Mouse (Mus musculus) heart, postnatal 25 days (tissue): ENCODE results near the gene Acadvl. TPM values are rescaled to one million over a fixed set of nuclear protein-coding genes. Genes with fewer than 3 reads are reported as not detected.
A peak's percentile ranks its signal among the peaks of the same experiment; 100 is the strongest.

Experiments used
- DNase-seq: peaks from one replicate; pipeline ENCODE4 v3.0.0; 2022; ENCODE audit warnings: low spot score
- intact Hi-C: fragments of 180-260 bp; cut with DNase I; formaldehyde crosslinking; loops from one replicate; pipeline ENCODE4 v1.15.1; 2025
- total RNA-seq, 2 experiments: library from RNA; stranded (reverse); gene quantifications; 2 replicates each; pipeline ENCODE4 v1.2.3; 2021

The Acadvl gene
- total RNA-seq, 2 experiments from 2014 or later, result 1,206 to 1,290 TPM

DNA sequence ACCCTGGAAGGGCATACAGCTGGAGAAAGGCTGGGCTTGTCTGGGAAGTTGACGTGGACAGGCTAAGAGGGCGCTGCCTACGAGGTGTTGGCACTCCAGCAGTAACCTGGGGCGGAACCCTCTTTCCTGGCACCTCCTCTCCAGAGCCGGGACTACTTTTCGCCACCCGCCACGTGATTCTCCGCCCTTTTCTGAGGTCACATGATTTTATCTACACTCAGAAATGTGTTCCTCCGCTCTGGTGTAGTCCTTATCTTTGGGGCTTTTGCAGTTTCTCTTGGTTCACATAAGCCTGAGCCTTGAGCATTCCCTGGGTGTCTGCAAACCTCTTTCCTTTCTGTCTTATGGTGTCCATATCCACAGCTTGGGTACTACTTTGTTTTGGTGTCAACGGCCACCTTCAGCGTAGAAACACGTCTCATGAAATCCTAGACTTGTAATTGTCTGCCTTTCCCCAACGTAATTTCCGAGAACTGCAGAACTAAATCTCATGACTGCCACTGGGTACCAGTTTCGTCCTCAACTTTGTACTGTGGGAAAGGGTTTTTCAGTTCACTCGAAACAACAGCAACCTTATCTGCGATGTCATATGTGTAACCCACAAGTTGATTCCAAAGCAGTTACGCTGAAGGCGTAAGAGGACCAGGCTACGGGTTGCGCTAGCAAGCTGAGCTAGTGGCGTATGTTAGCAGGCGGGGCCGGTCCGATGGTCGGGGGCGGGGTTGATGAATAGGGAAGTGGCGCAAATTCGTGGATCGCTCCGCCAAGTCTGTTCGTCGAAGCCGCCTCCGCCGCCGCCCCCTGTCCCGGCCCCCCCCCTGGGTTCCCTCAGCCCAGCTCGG lies 24.1 kb downstream of the Acadvl start, which contains the start of gene Gabarap:
Gene Gabarap (plus strand): TSS at position 294 of the 842 bp plus-strand sequence.
- peak; percentile 93 for DNase-seq
- intact Hi-C loops, result loop anchor here (10.0 kb wide), 1 partner anchor 586 kb away; no protein-coding TSS in a partner anchor

DNA sequence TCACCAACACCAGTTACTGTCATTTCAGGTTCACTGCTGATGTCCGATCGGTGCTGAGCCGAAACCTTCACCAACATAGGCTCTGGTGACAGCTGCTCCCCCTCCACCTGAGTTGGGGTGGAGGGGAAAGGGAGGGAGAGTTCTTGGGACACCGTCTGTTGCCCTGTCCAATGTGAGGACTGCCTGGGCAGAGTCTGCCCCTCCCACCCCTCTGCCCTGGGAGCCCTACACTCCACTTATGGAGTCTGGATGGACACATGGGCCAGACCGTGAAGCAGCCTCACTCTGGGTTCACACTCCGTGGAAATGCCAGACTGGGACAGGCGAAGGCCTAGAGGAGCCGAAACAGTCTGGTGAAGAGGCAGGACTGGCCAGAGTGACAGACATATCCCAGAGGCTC lies 25.3 kb downstream of the Acadvl start:
- intact Hi-C loops, result loop anchor here (10.0 kb wide), 1 partner anchor 585 kb away; no protein-coding TSS in a partner anchor
- DNase-seq, result no peak

GRCm38 (mm10) chr11:69984431-69984830 lies 30.8 kb downstream of the Acadvl start:
- intact Hi-C loops, result no loop called here
- no peak for DNase-seq

DNA sequence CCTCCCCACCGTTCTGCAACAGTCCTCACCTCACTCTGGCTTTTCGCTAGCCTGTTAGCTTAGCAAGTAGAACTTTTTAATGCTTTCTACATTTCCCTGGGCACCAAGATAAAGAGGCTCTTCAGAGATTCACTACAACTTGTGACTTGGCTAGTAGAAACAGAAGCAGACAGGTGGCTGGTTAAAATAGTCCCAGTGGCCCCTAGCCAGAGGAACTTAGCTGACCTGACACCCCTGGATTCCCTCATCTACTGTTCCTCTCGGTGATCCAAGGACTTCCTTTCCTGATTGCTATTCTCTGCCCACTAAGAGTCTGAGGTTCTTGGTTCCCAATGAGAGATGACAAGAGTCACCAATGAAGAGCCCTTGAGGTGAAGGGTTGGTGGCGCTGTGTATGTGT lies 31.8 kb downstream of the Acadvl start:
- intact Hi-C loops, result no loop called here
- DNase-seq, result no peak

- DNase-seq, result no peak
- intact Hi-C loops, result no loop called here
Measured at GRCm38 (mm10) chr11:69982877-69983276, 32.3 kb downstream of the Acadvl start.

- no peak for DNase-seq
- intact Hi-C loops, result no loop called here
Measured at GRCm38 (mm10) chr11:69982225-69982624, 33.0 kb downstream of the Acadvl start, which contains the start of gene Elp5. Elp5 (minus strand) TSS chr11:69982517.

GRCm38 (mm10) chr11:69981141-69981762 lies 34.0 kb downstream of the Acadvl start, which contains the start of gene Ctdnep1:
Ctdnep1 (plus strand) TSS chr11:69981156.
- intact Hi-C loops, result loop anchor here (2.0 kb wide), 1 partner anchor 16 kb away; no protein-coding TSS in a partner anchor
- DNase-seq, result no peak

DNA sequence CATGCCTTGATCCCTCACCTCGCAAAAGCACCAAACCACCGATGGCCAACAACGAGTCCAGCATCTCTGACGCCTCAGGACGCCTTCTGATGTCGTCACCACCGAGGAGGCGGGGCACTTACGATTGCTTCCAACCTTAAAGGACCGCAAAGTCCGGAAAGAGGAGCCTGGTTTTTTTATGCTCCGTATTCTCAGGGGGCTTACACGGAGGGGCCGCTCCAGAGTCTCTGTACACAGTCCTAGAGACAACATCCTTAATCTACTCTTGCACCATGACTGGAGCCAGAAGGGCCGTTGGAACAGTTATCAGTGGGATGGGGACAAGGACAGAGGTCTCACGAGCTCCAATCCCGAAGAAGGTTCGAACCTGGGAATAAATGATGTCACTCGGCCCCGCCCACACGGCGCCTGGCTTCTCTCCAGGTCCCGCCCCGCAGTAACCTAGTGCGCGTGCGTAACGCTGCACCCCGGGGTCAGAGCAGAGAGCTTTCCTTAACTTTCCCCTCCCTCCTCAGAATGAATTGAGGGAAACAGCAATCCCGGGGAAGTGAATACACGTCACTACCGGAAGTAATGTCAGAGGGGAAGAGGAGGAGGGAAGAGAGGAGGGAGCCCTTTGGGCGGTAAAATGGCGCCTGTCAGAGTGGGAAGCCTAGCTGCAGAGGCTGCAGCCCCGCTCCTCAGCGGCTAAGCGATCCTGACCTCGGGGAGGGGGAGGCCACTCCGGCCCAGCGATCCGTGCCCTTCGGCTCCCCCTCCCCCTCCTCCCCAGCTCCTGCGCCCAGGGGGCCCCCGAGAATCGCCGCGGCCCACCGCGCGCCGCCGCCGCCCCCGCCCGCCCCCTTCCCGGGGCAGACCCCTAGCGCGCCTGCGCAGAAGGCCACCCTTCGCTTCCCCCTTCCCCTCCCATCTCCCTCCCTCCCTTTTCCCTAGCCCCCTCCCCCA lies 34.7 kb downstream of the Acadvl start:
- intact Hi-C loops, result loop anchor here (2.0 kb wide), 1 partner anchor 16 kb away; no protein-coding TSS in a partner anchor
- peak; percentile 97 for DNase-seq

- no peak for DNase-seq
- intact Hi-C loops, result loop anchor here (2.0 kb wide), 2 partner anchors 17 to 57 kb away; no protein-coding TSS in a partner anchor
Measured at GRCm38 (mm10) chr11:69979827-69980195, 35.4 kb downstream of the Acadvl start.

DNA sequence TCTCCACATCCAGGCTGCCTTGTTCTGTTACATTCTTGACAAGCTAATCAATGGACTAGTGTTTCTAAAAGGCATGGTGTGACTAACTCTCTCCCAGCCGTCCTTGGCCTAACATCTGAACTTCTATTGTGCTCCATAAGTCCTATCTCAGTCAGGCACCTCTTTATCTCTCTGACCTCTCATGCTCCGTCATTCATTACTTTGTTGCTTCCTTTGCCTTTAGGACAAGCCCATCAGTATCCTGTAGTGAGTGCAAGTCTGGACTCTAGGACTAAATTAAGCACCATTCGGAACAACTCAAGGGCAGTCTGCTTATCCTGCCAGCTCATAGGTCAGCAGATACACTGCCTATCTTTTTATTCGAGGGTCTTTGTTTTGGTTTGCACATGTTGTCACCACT lies 38.9 kb downstream of the Acadvl start:
- intact Hi-C loops, result no loop called here
- no peak for DNase-seq

GRCm38 (mm10) chr11:69974907-69975306 lies 40.3 kb downstream of the Acadvl start:
- intact Hi-C loops, result no loop called here
- no peak for DNase-seq

GRCm38 (mm10) chr11:69970775-69971174 lies 44.4 kb downstream of the Acadvl start:
- intact Hi-C loops, result no loop called here

GRCm38 (mm10) chr11:69970222-69970621 lies 45.0 kb downstream of the Acadvl start:
- intact Hi-C loops, result no loop called here

More at GRCm38 (mm10) chr11:69970775-69971174, 44.4 kb downstream of the Acadvl start:
- DNase-seq, result no peak

GRCm38 (mm10) chr11:69968793-69969192 lies 46.4 kb downstream of the Acadvl start:
- intact Hi-C loops, result loop anchor here (5.0 kb wide), 1 partner anchor 41 kb away; no protein-coding TSS in a partner anchor
- DNase-seq, result no peak

More at GRCm38 (mm10) chr11:69970222-69970621, 45.0 kb downstream of the Acadvl start:
- DNase-seq, result no peak

DNA sequence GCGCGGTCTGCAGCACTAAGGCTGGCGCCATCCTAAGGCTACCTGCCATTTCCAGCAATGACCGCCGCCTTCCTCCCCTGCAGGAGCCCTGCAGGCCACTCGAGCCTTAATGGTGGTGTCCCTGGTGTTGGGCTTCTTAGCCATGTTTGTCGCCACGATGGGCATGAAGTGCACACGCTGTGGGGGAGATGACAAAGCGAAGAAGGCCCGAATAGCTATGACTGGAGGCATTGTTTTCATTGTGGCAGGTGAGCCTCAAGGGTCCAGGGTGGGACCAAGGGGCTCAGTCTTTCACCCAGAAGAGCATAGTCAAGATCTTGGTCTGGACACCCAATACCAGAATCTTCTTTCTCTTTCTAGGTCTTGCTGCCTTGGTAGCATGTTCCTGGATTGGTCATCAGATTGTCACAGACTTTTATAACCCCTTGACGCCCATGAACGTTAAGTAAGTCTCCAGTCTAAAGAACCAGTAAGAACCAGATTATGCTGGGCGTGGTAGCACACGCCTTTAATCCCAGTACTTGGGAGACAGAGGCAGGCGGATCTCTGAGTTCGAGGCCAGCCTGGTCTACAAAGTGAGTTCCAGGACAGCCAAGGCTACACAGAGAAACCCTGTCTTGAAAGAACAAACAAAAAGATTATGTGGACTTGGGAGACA lies 48.2 kb downstream of the Acadvl start:
- intact Hi-C loops, result loop anchor here (5.0 kb wide), 1 partner anchor 40 kb away; no protein-coding TSS in a partner anchor
- no peak for DNase-seq

DNA sequence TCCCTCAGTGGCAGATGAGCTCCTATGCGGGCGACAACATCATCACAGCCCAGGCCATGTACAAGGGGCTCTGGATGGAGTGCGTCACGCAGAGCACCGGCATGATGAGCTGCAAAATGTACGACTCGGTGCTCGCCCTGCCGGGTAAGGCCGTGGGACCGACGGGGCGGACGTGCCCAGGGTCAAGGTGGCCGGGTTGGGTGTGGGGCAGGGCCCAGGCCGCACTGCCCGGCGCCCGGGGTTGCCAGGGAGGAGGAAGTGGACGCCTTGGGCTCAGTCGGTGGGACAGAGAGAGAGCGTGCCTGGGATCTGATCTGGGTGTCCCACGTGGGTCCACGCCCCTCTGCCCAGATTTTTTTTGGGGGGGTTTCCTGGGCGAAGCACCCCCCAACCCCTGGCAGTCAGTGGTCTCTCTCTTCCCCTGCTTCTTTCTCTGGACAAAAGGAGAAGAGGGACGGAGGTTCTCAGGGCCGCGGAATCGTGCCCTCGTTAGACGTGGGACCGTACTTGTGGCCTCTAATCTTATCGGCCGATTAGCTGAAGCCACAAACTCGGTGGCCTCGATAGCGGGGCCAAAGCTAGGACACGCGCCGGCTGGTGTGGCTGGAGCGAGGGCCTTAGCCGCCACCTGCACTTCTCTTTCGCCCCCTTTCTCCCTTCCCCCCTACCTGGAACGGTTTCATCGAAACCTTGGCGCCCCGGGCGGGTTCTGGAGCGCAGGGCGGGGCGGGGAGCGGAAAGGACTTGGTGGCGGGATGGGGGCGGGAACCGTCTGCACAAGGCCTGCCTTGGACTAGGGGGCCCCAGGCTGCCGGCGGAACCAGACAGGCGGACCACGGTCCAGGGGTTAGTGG lies 49.0 kb downstream of the Acadvl start:
- no peak for DNase-seq
- intact Hi-C loops, result loop anchor here (5.0 kb wide), 1 partner anchor 39 kb away; no protein-coding TSS in a partner anchor

DNA sequence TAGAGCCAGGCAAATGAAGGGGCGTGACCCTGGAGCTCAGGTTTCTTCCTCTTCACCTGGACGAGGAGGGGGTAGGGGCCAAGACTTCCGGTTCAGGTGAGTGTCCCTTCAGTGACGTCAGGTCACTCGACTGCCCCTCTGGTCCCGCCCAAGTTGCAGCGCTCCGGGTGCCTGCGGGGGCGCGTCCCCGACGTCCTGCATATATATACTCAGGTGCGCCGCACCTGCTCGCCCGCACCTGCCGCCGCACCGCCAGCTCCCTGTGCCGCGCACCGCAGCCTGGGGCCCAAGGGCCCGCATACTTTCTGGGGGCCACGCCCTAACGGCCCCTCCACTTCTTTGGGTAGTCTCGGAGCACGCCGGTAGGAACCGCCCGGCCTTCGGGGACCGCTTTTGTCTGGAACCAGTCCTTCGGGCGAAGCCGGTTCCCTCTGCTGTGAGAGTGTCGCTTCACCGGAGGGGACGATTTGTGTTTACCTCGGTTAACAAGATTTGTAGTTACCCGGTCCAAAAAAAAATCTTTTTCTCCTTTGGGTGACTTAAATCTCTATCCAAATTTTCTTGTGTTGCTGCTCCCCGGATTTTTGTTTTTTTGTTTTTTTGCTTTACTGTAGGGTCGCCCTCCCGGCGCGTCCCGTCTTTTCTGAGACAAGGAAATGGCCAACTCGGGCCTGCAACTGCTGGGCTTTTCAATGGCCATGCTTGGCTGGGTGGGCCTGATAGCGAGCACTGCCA lies 49.8 kb downstream of the Acadvl start:
- DNase-seq, result no peak
- intact Hi-C loops, result loop anchor here (5.0 kb wide), 1 partner anchor 38 kb away; no protein-coding TSS in a partner anchor
